Mouse (Mus musculus): ENCODE data around the gene Macrod2. TPM values are rescaled to one million over a fixed set of nuclear protein-coding genes. Genes with fewer than 3 reads are reported as not detected.
A peak's percentile ranks its signal among the peaks of the same experiment; 100 is the strongest.

Gene Macrod2
- polyA plus RNA-seq, 1 experiment from 2014 or later, result 42.1 TPM

DNA sequence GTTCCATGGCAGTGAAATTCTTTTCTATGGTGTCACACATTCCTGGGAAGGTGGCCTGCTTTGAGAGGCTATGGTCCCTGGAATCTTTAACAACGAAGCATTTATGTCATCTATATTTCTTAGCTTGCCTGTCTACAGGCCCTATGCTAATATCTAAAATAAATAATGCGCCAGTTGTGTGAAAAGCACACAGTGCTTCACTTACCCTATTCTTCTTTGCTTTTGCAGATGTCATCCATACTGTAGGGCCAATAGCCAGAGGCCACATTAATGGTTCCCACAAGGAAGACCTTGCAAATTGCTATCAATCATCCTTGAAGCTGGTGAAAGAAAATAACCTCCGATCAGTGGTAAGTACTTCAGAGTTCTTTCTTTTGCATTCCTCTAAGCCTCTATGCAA, 1119.9 kb downstream of the Macrod2 start:
- no peaks in the 10 kb centered on the region for H3K36me3 ChIP-seq (ENCODE audit: control insufficient read depth, insufficient read depth, low read length)
- no peak overlapping the region for H3K9ac ChIP-seq (ENCODE audit: low read length)
- peak; percentile 44; the same call in 1 of the 2 replicates for ATAC-seq (ENCODE audit: insufficient number of reproducible peaks, low FRiP score, low TSS enrichment, low read depth)
- no peak overlapping the region for H3K4me2 ChIP-seq (ENCODE audit: low read depth, severe bottlenecking)
- H3K4me3 ChIP-seq (ENCODE audit: low read depth, low read length), result no peak overlapping the region
- H3K9me3 ChIP-seq (ENCODE audit: control insufficient read depth, low read length), result no peaks in the 10 kb centered on the region
- no peak for DNase-seq (ENCODE audit: low spot score)
- no peaks in the 10 kb centered on the region for H3K27me3 ChIP-seq (ENCODE audit: control insufficient read depth, insufficient read depth, low read length)
- 82% methylated on average over 3 of the region's 3 CpGs for WGBS
- no peak overlapping the region for H3K27ac ChIP-seq (replicated peaks; ENCODE audit: low read depth, low read length)
- H3K4me1 ChIP-seq (ENCODE audit: control insufficient read depth, insufficient read depth, low read length), result no peaks in the 10 kb centered on the region

GRCm38 (mm10) chr2:141522081-141522480, 1127.0 kb downstream of the Macrod2 start:
- Histone ChIP-seq H3K4me3 (ENCODE audit: low read depth, low read length) (no peak overlapping the region), H3K27me3 (ENCODE audit: control insufficient read depth, insufficient read depth, low read length) (no peaks in the 10 kb centered on the region), H3K36me3 (ENCODE audit: control insufficient read depth, insufficient read depth, low read length) (no peaks in the 10 kb centered on the region), H3K9me3 (ENCODE audit: control insufficient read depth, low read length) (no peaks in the 10 kb centered on the region), H3K4me1 (ENCODE audit: control insufficient read depth, insufficient read depth, low read length) (no peaks in the 10 kb centered on the region), H3K4me2 (ENCODE audit: low read depth, severe bottlenecking) (no peak overlapping the region), H3K27ac (replicated peaks; ENCODE audit: low read depth, low read length) (no peak overlapping the region), H3K9ac (ENCODE audit: low read length) (no peak overlapping the region)
- 87% methylated on average over 4 of the region's 4 CpGs for WGBS
- ATAC-seq (ENCODE audit: insufficient number of reproducible peaks, low FRiP score, low TSS enrichment, low read depth) (no peak), DNase-seq (ENCODE audit: low spot score) (no peak)

- Histone ChIP-seq H3K4me2 (ENCODE audit: low read depth, severe bottlenecking) (no peak overlapping the region), H3K27ac (replicated peaks; ENCODE audit: low read depth, low read length) (no peak overlapping the region), H3K36me3 (ENCODE audit: control insufficient read depth, insufficient read depth, low read length) (no peaks in the 10 kb centered on the region), H3K4me1 (ENCODE audit: control insufficient read depth, insufficient read depth, low read length) (no peaks in the 10 kb centered on the region), H3K4me3 (ENCODE audit: low read depth, low read length) (no peak overlapping the region), H3K27me3 (ENCODE audit: control insufficient read depth, insufficient read depth, low read length) (no peaks in the 10 kb centered on the region), H3K9ac (ENCODE audit: low read length) (no peak overlapping the region), H3K9me3 (ENCODE audit: control insufficient read depth, low read length) (no peaks in the 10 kb centered on the region)
- ATAC-seq (ENCODE audit: insufficient number of reproducible peaks, low FRiP score, low TSS enrichment, low read depth), result no peak
- DNase-seq (ENCODE audit: low spot score), result no peak
Observed at GRCm38 (mm10) chr2:141545877-141546276, 1150.8 kb downstream of the Macrod2 start.

GRCm38 (mm10) chr2:141551701-141552100, 1156.6 kb downstream of the Macrod2 start:
- WGBS, result 92% methylated on average over 1 of the region's 1 CpGs

DNA sequence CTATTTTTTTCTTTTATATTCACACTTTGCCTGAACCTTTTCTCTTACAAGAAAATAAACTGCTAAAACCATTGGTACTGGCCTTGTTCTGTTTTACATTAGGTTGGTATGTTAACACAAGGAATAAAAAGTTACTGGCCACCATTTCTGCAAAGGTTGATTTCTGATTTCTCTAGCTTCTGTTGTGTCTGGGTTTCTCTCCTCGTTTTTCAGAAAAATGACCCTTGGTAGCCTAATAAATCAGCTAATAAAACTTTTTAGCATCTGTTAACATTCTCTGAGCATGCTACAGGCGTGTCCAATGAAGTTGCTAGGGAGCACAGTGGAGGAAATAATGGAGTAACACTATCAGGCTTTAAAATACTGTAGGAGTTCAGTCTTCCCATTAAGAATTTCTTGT, 1161.6 kb downstream of the Macrod2 start:
- H3K27ac ChIP-seq (replicated peaks; ENCODE audit: low read depth, low read length), result no peak overlapping the region
- no peaks in the 10 kb centered on the region for H3K27me3 ChIP-seq (ENCODE audit: control insufficient read depth, insufficient read depth, low read length)
- H3K4me1 ChIP-seq (ENCODE audit: control insufficient read depth, insufficient read depth, low read length), result peaks cover 8% of the 10 kb centered on the region; the same call in 1 of the 2 replicates
- H3K4me3 ChIP-seq (ENCODE audit: low read depth, low read length), result no peak overlapping the region
- H3K9me3 ChIP-seq (ENCODE audit: control insufficient read depth, low read length), result no peaks in the 10 kb centered on the region
- H3K36me3 ChIP-seq (ENCODE audit: control insufficient read depth, insufficient read depth, low read length), result no peaks in the 10 kb centered on the region
- H3K9ac ChIP-seq (ENCODE audit: low read length), result no peak overlapping the region
- peak; percentile 64; the same call in 1 of the 2 replicates for ATAC-seq (ENCODE audit: insufficient number of reproducible peaks, low FRiP score, low TSS enrichment, low read depth)
- 10% methylated on average over 2 of the region's 2 CpGs for WGBS
- no peak overlapping the region for H3K4me2 ChIP-seq (ENCODE audit: low read depth, severe bottlenecking)
- no peak for DNase-seq (ENCODE audit: low spot score)

More at GRCm38 (mm10) chr2:141551701-141552100, 1156.6 kb downstream of the Macrod2 start:
- H3K27me3 ChIP-seq (ENCODE audit: control insufficient read depth, insufficient read depth, low read length), result no peaks in the 10 kb centered on the region
- no peak overlapping the region for H3K27ac ChIP-seq (replicated peaks; ENCODE audit: low read depth, low read length)
- H3K9ac ChIP-seq (ENCODE audit: low read length), result no peak overlapping the region
- H3K36me3 ChIP-seq (ENCODE audit: control insufficient read depth, insufficient read depth, low read length), result no peaks in the 10 kb centered on the region
- no peak overlapping the region for H3K4me3 ChIP-seq (ENCODE audit: low read depth, low read length)
- H3K4me1 ChIP-seq (ENCODE audit: control insufficient read depth, insufficient read depth, low read length), result peaks cover 8% of the 10 kb centered on the region; the same call in 1 of the 2 replicates
- no peak overlapping the region for H3K4me2 ChIP-seq (ENCODE audit: low read depth, severe bottlenecking)
- DNase-seq (ENCODE audit: low spot score), result no peak
- H3K9me3 ChIP-seq (ENCODE audit: control insufficient read depth, low read length), result no peaks in the 10 kb centered on the region
- ATAC-seq (ENCODE audit: insufficient number of reproducible peaks, low FRiP score, low TSS enrichment, low read depth), result no peak

- ATAC-seq (ENCODE audit: insufficient number of reproducible peaks, low FRiP score, low TSS enrichment, low read depth) (no peak), DNase-seq (ENCODE audit: low spot score) (no peak)
- Histone ChIP-seq H3K4me2 (ENCODE audit: low read depth, severe bottlenecking) (no peak overlapping the region), H3K4me1 (ENCODE audit: control insufficient read depth, insufficient read depth, low read length) (peaks cover 8% of the 10 kb centered on the region; the same call in 1 of the 2 replicates), H3K9me3 (ENCODE audit: control insufficient read depth, low read length) (no peaks in the 10 kb centered on the region), H3K4me3 (ENCODE audit: low read depth, low read length) (no peak overlapping the region), H3K36me3 (ENCODE audit: control insufficient read depth, insufficient read depth, low read length) (no peaks in the 10 kb centered on the region), H3K27me3 (ENCODE audit: control insufficient read depth, insufficient read depth, low read length) (no peaks in the 10 kb centered on the region), H3K27ac (replicated peaks; ENCODE audit: low read depth, low read length) (no peak overlapping the region), H3K9ac (ENCODE audit: low read length) (no peak overlapping the region)
- WGBS, result 75% methylated on average over 1 of the region's 1 CpGs
Observed at GRCm38 (mm10) chr2:141558242-141558827, 1163.2 kb downstream of the Macrod2 start.

GRCm38 (mm10) chr2:141565986-141566385, 1170.9 kb downstream of the Macrod2 start:
- Histone ChIP-seq H3K4me3 (ENCODE audit: low read depth, low read length) (no peak overlapping the region), H3K4me1 (ENCODE audit: control insufficient read depth, insufficient read depth, low read length) (no peaks in the 10 kb centered on the region), H3K9me3 (ENCODE audit: control insufficient read depth, low read length) (no peaks in the 10 kb centered on the region), H3K9ac (ENCODE audit: low read length) (no peak overlapping the region), H3K27me3 (ENCODE audit: control insufficient read depth, insufficient read depth, low read length) (no peaks in the 10 kb centered on the region), H3K36me3 (ENCODE audit: control insufficient read depth, insufficient read depth, low read length) (no peaks in the 10 kb centered on the region), H3K27ac (replicated peaks; ENCODE audit: low read depth, low read length) (no peak overlapping the region), H3K4me2 (ENCODE audit: low read depth, severe bottlenecking) (no peak overlapping the region)
- no peak for DNase-seq (ENCODE audit: low spot score)
- 52% methylated on average over 3 of the region's 3 CpGs for WGBS
- no peak for ATAC-seq (ENCODE audit: insufficient number of reproducible peaks, low FRiP score, low TSS enrichment, low read depth)

- ATAC-seq (ENCODE audit: insufficient number of reproducible peaks, low FRiP score, low TSS enrichment, low read depth), result no peak; the same call in 1 of the 2 replicates
- 6% methylated on average over 3 of the region's 3 CpGs for WGBS
- H3K4me1 ChIP-seq (ENCODE audit: control insufficient read depth, insufficient read depth, low read length), result no peaks in the 10 kb centered on the region
- no peaks in the 10 kb centered on the region for H3K36me3 ChIP-seq (ENCODE audit: control insufficient read depth, insufficient read depth, low read length)
- no peaks in the 10 kb centered on the region for H3K27me3 ChIP-seq (ENCODE audit: control insufficient read depth, insufficient read depth, low read length)
- H3K9me3 ChIP-seq (ENCODE audit: control insufficient read depth, low read length), result no peaks in the 10 kb centered on the region
- no peak overlapping the region for H3K27ac ChIP-seq (replicated peaks; ENCODE audit: low read depth, low read length)
- DNase-seq (ENCODE audit: low spot score), result no peak
- H3K4me3 ChIP-seq (ENCODE audit: low read depth, low read length), result no peak overlapping the region
- H3K4me2 ChIP-seq (ENCODE audit: low read depth, severe bottlenecking), result no peak overlapping the region
- H3K9ac ChIP-seq (ENCODE audit: low read length), result no peak overlapping the region
Observed at GRCm38 (mm10) chr2:141571360-141571759, 1176.3 kb downstream of the Macrod2 start.

DNA sequence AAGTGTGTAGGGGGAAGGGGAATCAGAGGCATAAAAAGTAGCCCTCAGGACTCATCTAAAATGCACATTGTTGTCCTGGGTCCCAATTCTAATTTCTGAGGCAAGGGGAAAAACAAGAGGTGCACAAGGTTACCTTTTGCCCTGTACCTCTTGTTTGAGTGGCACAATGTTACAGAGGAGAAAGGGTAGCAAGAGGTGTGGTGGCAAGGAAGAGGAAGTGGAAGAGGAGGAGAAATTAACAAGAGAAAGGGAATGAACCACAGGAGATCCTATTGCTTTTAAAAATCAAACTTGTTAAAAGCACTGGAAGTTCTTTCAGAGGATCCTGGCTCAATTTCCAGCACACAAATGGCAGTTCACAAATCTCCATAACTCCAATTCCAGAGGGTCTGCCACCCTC, 1183.1 kb downstream of the Macrod2 start:
- no peaks in the 10 kb centered on the region for H3K36me3 ChIP-seq (ENCODE audit: control insufficient read depth, insufficient read depth, low read length)
- ATAC-seq (ENCODE audit: insufficient number of reproducible peaks, low FRiP score, low TSS enrichment, low read depth) (no peak), DNase-seq (ENCODE audit: low spot score) (no peak)
- no peak overlapping the region for H3K27ac ChIP-seq (replicated peaks; ENCODE audit: low read depth, low read length)
- 0 out of 2 replicates have a peak, but pooled peaks cover 3% of the 10 kb centered on the region for H3K4me1 ChIP-seq (ENCODE audit: control insufficient read depth, insufficient read depth, low read length)
- no peak overlapping the region for H3K4me2 ChIP-seq (ENCODE audit: low read depth, severe bottlenecking)
- no peaks in the 10 kb centered on the region for H3K27me3 ChIP-seq (ENCODE audit: control insufficient read depth, insufficient read depth, low read length)
- H3K9ac ChIP-seq (ENCODE audit: low read length), result no peak overlapping the region
- no peaks in the 10 kb centered on the region for H3K9me3 ChIP-seq (ENCODE audit: control insufficient read depth, low read length)
- no peak overlapping the region for H3K4me3 ChIP-seq (ENCODE audit: low read depth, low read length)
